8 mouse cellular contexts compared by ENCODE assay signal in the genomic region with DNA sequence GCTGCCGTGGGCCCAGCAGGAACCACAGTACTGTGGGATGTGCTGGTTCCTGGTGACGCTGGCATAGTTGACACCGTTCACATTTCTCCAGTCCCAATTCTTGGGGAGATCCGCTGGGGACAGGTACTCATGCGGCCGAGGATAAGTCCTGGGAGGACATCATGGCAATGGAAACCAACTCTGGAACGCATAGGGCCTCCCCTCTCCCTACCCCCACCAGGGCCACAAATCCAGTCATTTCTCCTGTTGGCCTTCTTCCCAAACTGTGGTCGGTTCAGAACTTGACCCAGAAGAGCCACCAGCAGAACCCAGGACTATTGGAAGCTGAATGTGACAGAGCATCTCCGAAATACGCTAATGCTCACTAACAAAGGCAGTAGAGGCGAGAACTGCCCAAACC. TPM values are rescaled to one million over a fixed set of nuclear protein-coding genes. Genes with fewer than 3 reads are reported as not detected.
DNase-seq lines count a peak whose midpoint lies in the region; ATAC-seq lines count a peak whose summit lies in the region.

No protein-coding gene starts in this region.

- H3K36me3 ChIP-seq in kidney, embryonic 15.5 days = peaks cover 5% of the 10 kb centered on the region; the same call in 1 of the 2 replicates
- peaks cover 13% of the 10 kb centered on the region; the same call in 1 of the 2 replicates for H3K36me3 ChIP-seq in hindbrain, embryonic 12.5 days
- H3K36me3 ChIP-seq in midbrain, embryonic 14.5 days (ENCODE audit: control insufficient read depth, insufficient read depth, low read length) = no peaks in the 10 kb centered on the region

- H3K4me2 ChIP-seq in kidney, embryonic 15.5 days = peak overlapping the region; percentile 83
- H3K4me2 ChIP-seq in hindbrain, embryonic 12.5 days (replicated peaks) = peak overlapping the region; percentile 75
- peak overlapping the region; percentile 77 for H3K4me2 ChIP-seq in midbrain, embryonic 14.5 days (ENCODE audit: low read length)

- no peak for DNase-seq in kidney, adult 9 months
- DNase-seq in midbrain, embryonic 14.5 days = peak; percentile 18
- DNase-seq in retina, postnatal 1 day = no peak
- no peak for DNase-seq in cerebellum, postnatal 36 days
- no peak for DNase-seq in natural killer cell, adult 2 months (ENCODE audit: low spot score in 2 of 2)

- no peak overlapping the region for H3K27ac ChIP-seq in kidney, embryonic 15.5 days
- peak overlapping the region; percentile 83 for H3K27ac ChIP-seq in brown adipose tissue, adult 24 weeks (replicated peaks; ENCODE audit: low read depth, low read length)
- 0 out of 2 replicates have a peak overlapping the region, but pooled peaks have one; percentile 55 for H3K27ac ChIP-seq in hindbrain, embryonic 12.5 days
- no peak overlapping the region for H3K27ac ChIP-seq in midbrain, embryonic 14.5 days (replicated peaks; ENCODE audit: low read depth, low read length)

- peaks cover 34% of the 10 kb centered on the region for H3K4me1 ChIP-seq in kidney, embryonic 15.5 days
- H3K4me1 ChIP-seq in brown adipose tissue, adult 24 weeks (ENCODE audit: control insufficient read depth, insufficient read depth, insufficient read length, low read length) = peaks cover 16% of the 10 kb centered on the region
- H3K4me1 ChIP-seq in hindbrain, embryonic 12.5 days = peaks cover 24% of the 10 kb centered on the region
- peaks cover 18% of the 10 kb centered on the region for H3K4me1 ChIP-seq in midbrain, embryonic 14.5 days (ENCODE audit: control insufficient read depth, insufficient read depth, low read length)

- WGBS in kidney, embryonic 15.5 days = 69% methylated on average over 11 of the region's 11 CpGs
- 69% methylated on average over 11 of the region's 11 CpGs for WGBS in hindbrain, embryonic 12.5 days
- 63% methylated on average over 11 of the region's 11 CpGs for WGBS in midbrain, embryonic 14.5 days

- ATAC-seq in kidney, embryonic 15.5 days (replicated peaks; ENCODE audit: low FRiP score) = no peak
- ATAC-seq in hindbrain, embryonic 12.5 days (ENCODE audit: low FRiP score) = no peak; the same call in none of the 2 replicates
- ATAC-seq in midbrain, embryonic 14.5 days (ENCODE audit: low FRiP score, low TSS enrichment) = no peak

- peak overlapping the region; percentile 50 for H3K9ac ChIP-seq in kidney, embryonic 15.5 days
- H3K9ac ChIP-seq in hindbrain, embryonic 12.5 days = peak overlapping the region; percentile 65; the same call in 1 of the 2 replicates
- H3K9ac ChIP-seq in midbrain, embryonic 14.5 days (replicated peaks; ENCODE audit: low read length) = peak overlapping the region; percentile 56

- H3K4me3 ChIP-seq in kidney, embryonic 15.5 days (replicated peaks) = peak overlapping the region; percentile 62
- H3K4me3 ChIP-seq in brown adipose tissue, adult 24 weeks (ENCODE audit: insufficient read depth, low read depth, low read length) = peak overlapping the region; percentile 70
- H3K4me3 ChIP-seq in hindbrain, embryonic 12.5 days = peak overlapping the region; percentile 51
- peak overlapping the region; percentile 48 for H3K4me3 ChIP-seq in midbrain, embryonic 14.5 days (replicated peaks; ENCODE audit: low read depth, low read length)

- no peaks in the 10 kb centered on the region for H3K9me3 ChIP-seq in kidney, embryonic 15.5 days (replicated peaks)
- H3K9me3 ChIP-seq in hindbrain, embryonic 12.5 days (replicated peaks) = no peaks in the 10 kb centered on the region
- H3K9me3 ChIP-seq in midbrain, embryonic 14.5 days (ENCODE audit: control insufficient read depth, low read length) = no peaks in the 10 kb centered on the region

- no peaks in the 10 kb centered on the region for H3K27me3 ChIP-seq in kidney, embryonic 15.5 days
- H3K27me3 ChIP-seq in hindbrain, embryonic 12.5 days = 0 out of 2 replicates have a peak, but pooled peaks cover 5% of the 10 kb centered on the region
- no peaks in the 10 kb centered on the region for H3K27me3 ChIP-seq in midbrain, embryonic 14.5 days (ENCODE audit: control insufficient read depth, insufficient read depth, low read length)

RNA-seq across cellular contexts. Expression of gene Ctsz, which starts 0.7 kb away (rescaled TPM):
- 133 and 136 TPM in 2 replicates for polyA plus RNA-seq in kidney, embryonic 15.5 days (2015; fragmentation: Nextera tagmentation; extraction: Ambion mirVana)
- 155 and 162 TPM in 2 replicates for polyA plus RNA-seq in brown adipose tissue, adult 24 weeks (2012; ENCODE audit: insufficient read depth, insufficient read length, missing spikeins)
- 88.4 and 88.8 TPM in 2 replicates for polyA plus RNA-seq in hindbrain, embryonic 12.5 days (2016; fragmentation: Nextera tagmentation; extraction: Ambion mirVana)
- polyA plus RNA-seq in midbrain, embryonic 14.5 days (2014; fragmentation: Nextera tagmentation; extraction: Ambion mirVana) = 46.9 and 73.8 TPM in 2 replicates

RNA-seq across cellular contexts. Expression of gene Tubb1, which starts 12.3 kb away (rescaled TPM):
- 1.6 and 2.6 TPM in 2 replicates for polyA plus RNA-seq in kidney, embryonic 15.5 days (2015; fragmentation: Nextera tagmentation; extraction: Ambion mirVana)
- not detected in 2 replicates for polyA plus RNA-seq in brown adipose tissue, adult 24 weeks (2012; ENCODE audit: insufficient read depth, insufficient read length, missing spikeins)
- polyA plus RNA-seq in hindbrain, embryonic 12.5 days (2016; fragmentation: Nextera tagmentation; extraction: Ambion mirVana) = 3.3 and 3.4 TPM in 2 replicates
- polyA plus RNA-seq in midbrain, embryonic 14.5 days (2014; fragmentation: Nextera tagmentation; extraction: Ambion mirVana) = 0.45 and 0.46 TPM in 2 replicates

RNA-seq across cellular contexts. Expression of gene Nelfcd, which starts 22.6 kb away (rescaled TPM):
- polyA plus RNA-seq in kidney, embryonic 15.5 days (2015; fragmentation: Nextera tagmentation; extraction: Ambion mirVana) = 112 and 130 TPM in 2 replicates
- 19.5 and 27.0 TPM in 2 replicates for polyA plus RNA-seq in brown adipose tissue, adult 24 weeks (2012; ENCODE audit: insufficient read depth, insufficient read length, missing spikeins)
- 144 and 154 TPM in 2 replicates for polyA plus RNA-seq in hindbrain, embryonic 12.5 days (2016; fragmentation: Nextera tagmentation; extraction: Ambion mirVana)
- 107 and 121 TPM in 2 replicates for polyA plus RNA-seq in midbrain, embryonic 14.5 days (2014; fragmentation: Nextera tagmentation; extraction: Ambion mirVana)

RNA-seq across cellular contexts. Expression of gene Atp5e, which starts 25.7 kb away (rescaled TPM):
- polyA plus RNA-seq in kidney, embryonic 15.5 days (2015; fragmentation: Nextera tagmentation; extraction: Ambion mirVana) = 849 and 854 TPM in 2 replicates
- polyA plus RNA-seq in brown adipose tissue, adult 24 weeks (2012; ENCODE audit: insufficient read depth, insufficient read length, missing spikeins) = 3,468 and 3,874 TPM in 2 replicates
- 709 and 802 TPM in 2 replicates for polyA plus RNA-seq in hindbrain, embryonic 12.5 days (2016; fragmentation: Nextera tagmentation; extraction: Ambion mirVana)
- 771 and 1,008 TPM in 2 replicates for polyA plus RNA-seq in midbrain, embryonic 14.5 days (2014; fragmentation: Nextera tagmentation; extraction: Ambion mirVana)

RNA-seq across cellular contexts. Expression of gene Prelid3b, which starts 34.7 kb away (rescaled TPM):
- polyA plus RNA-seq in kidney, embryonic 15.5 days (2015; fragmentation: Nextera tagmentation; extraction: Ambion mirVana) = 109 and 110 TPM in 2 replicates
- polyA plus RNA-seq in brown adipose tissue, adult 24 weeks (2012; ENCODE audit: insufficient read depth, insufficient read length, missing spikeins) = 263 and 265 TPM in 2 replicates
- 95.5 and 102 TPM in 2 replicates for polyA plus RNA-seq in hindbrain, embryonic 12.5 days (2016; fragmentation: Nextera tagmentation; extraction: Ambion mirVana)
- polyA plus RNA-seq in midbrain, embryonic 14.5 days (2014; fragmentation: Nextera tagmentation; extraction: Ambion mirVana) = 98.4 and 110 TPM in 2 replicates

Comparison
In these comparisons a context has a peak if more than half of its experiments do, and no peak if none do; other contexts are left out.
1. H3K27ac ChIP-seq: peak in brown adipose tissue, adult 24 weeks (single experiment) and hindbrain, embryonic 12.5 days (single experiment); none in kidney, embryonic 15.5 days (single experiment) and midbrain, embryonic 14.5 days (single experiment).
2. Peak in every context shown above with its lines, with median percentiles within 50 percentile points of each other: H3K4me2 ChIP-seq, H3K4me3 ChIP-seq and H3K9ac ChIP-seq.